Mouse (Mus musculus) urinary bladder, postnatal 10 days (tissue): Measurements from ENCODE around the gene Hnrnpa1.
A peak's percentile ranks its signal among the peaks of the same experiment; 100 is the strongest.
"Not testable (repeated sequence)": the region's sequence is repeated elsewhere in the genome, so short reads cannot be mapped to it uniquely, and the experiment has no call there.

Experiments used
- DNase-seq: peaks from one replicate; pipeline ENCODE4 v3.0.0; 2022; ENCODE audit warnings: low spot score

Gene Hnrnpa1

GRCm38 (mm10) chr15:103272419-103273279, 32.4 kb downstream of the Hnrnpa1 start, which contains the start of gene Copz1:
Copz1 (plus strand) TSS chr15:103272714.
- peak; percentile 87 for DNase-seq

GRCm38 (mm10) chr15:103275943-103276342, 35.7 kb downstream of the Hnrnpa1 start:
- DNase-seq, result not testable (repeated sequence)

GRCm38 (mm10) chr15:103277949-103278348, 37.7 kb downstream of the Hnrnpa1 start:
- DNase-seq, result no peak

GRCm38 (mm10) chr15:103279750-103280149, 39.5 kb downstream of the Hnrnpa1 start:
- DNase-seq, result no peak

- no peak for DNase-seq
Observed at GRCm38 (mm10) chr15:103280817-103281464, 40.7 kb downstream of the Hnrnpa1 start.

- no peak for DNase-seq
Observed at GRCm38 (mm10) chr15:103281465-103282205, 41.4 kb downstream of the Hnrnpa1 start.

- DNase-seq, result no peak
Observed at GRCm38 (mm10) chr15:103284066-103284465, 43.8 kb downstream of the Hnrnpa1 start.

GRCm38 (mm10) chr15:103284647-103285046, 44.4 kb downstream of the Hnrnpa1 start:
- DNase-seq, result no peak

GRCm38 (mm10) chr15:103285778-103286417, 45.7 kb downstream of the Hnrnpa1 start:
- DNase-seq, result no peak

- DNase-seq, result no peak
Observed at GRCm38 (mm10) chr15:103289600-103289999, 49.4 kb downstream of the Hnrnpa1 start.

GRCm38 (mm10) chr15:103290417-103290816, 50.2 kb downstream of the Hnrnpa1 start:
- no peak for DNase-seq

GRCm38 (mm10) chr15:103290843-103291242, 50.6 kb downstream of the Hnrnpa1 start:
- DNase-seq, result no peak

- DNase-seq, result no peak
Observed at GRCm38 (mm10) chr15:103292673-103293345, 52.6 kb downstream of the Hnrnpa1 start.

GRCm38 (mm10) chr15:103293375-103293774, 53.1 kb downstream of the Hnrnpa1 start:
- no peak for DNase-seq

GRCm38 (mm10) chr15:103294649-103295048, 54.4 kb downstream of the Hnrnpa1 start:
- DNase-seq, result no peak

- DNase-seq, result no peak
Observed at GRCm38 (mm10) chr15:103295851-103296250, 55.6 kb downstream of the Hnrnpa1 start.
